Mouse (Mus musculus) liver, postnatal 0 days (tissue): Measurements from ENCODE around the gene Ermn.

ENCODE experiments used
- CTCF ChIP-seq: sonication (generic); IDR thresholded peaks from 2 replicates; pipeline ENCODE4 v1.5.1; 2016; ENCODE audit warnings: antibody characterized with exemption, low read depth
- EP300 ChIP-seq: IDR thresholded peaks from 2 replicates; pipeline ENCODE4 v1.6.1; 2016; ENCODE audit warnings: antibody characterized with exemption, low read depth, mild to moderate bottlenecking

DNA sequence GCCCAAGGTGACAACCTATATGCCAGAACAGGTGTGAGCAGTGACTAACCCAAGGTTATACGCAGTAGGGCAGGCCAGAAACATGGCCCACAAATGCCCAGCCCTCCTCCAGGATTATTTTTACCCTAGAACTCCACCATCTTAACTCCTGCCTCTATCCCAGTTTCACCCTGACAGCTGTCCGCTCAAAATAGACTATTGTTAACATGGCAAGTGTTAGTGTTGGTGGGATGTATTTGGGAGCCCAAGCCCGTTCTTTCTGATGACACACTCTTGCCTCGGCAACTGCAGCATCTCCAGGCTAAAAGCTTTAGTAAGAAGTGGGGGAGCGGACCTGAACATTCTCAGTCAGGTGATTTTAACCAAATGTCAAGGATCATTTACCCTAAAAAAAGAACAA lies 45.6 kb downstream of the Ermn start:
- TF ChIP-seq CTCF (no peak), EP300 (no peak)
